Mouse (Mus musculus): ENCODE results near the gene Clec2h.

DNA sequence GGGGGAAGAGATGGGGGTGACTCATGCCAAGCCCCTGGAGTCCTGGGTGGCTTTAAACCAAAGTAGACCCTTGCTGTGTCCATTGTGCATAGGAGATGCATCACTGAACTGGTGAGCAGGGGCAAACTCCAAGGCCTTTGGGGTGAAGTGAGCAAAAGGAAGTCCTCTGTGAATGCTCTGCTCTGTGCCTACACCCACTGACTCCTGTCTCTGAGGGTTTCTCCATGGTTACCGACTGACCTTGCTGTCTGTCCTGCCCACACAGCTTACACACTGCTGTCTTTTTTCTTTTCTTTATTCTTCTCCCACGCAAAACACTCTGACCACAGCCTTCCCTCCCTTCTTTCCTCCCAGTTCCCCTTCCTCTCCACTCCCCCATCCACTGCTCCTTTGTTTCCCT is 39.5 kb upstream of the Clec2h start:
- TF ChIP-seq CTCF (IDR thresholded peaks at IDR 0.05) = no peak
- no peak for TF ChIP-seq EP300 (IDR thresholded peaks at IDR 0.05; ENCODE audit: insufficient read depth, low read depth, low read length)

All from heart, adult 2 months (tissue).